Mouse (Mus musculus): Measurements from ENCODE around the gene 4930539E08Rik. TPM values are rescaled to one million over a fixed set of nuclear protein-coding genes. Genes with fewer than 3 reads are reported as not detected.

4930539E08Rik gene
- under 1 TPM; 0.56 to 0.57 TPM for total RNA-seq (2021)
- long read RNA-seq, experiment 1 = 0 reads
- long read RNA-seq, experiment 2 = 0 reads

- no peak for DNase-seq (ENCODE audit: low spot score in 2 of 2)
Observed at GRCm38 (mm10) chr17:28915060-28915628, at the start of gene 4930539E08Rik. Gene 4930539E08Rik, minus strand, starts transcription at chr17:28915324.

GRCm38 (mm10) chr17:28961596-28961995, 46.5 kb upstream of the 4930539E08Rik start:
- DNase-seq (ENCODE audit: low spot score in 2 of 2) = no peak

GRCm38 (mm10) chr17:28960597-28960996, 45.5 kb upstream of the 4930539E08Rik start:
- DNase-seq (ENCODE audit: low spot score in 2 of 2) = no peak

- no peak for DNase-seq (ENCODE audit: low spot score in 2 of 2)
Observed at GRCm38 (mm10) chr17:28954416-28954815, 39.3 kb upstream of the 4930539E08Rik start.

- DNase-seq (ENCODE audit: low spot score in 2 of 2) = no peak
Observed at GRCm38 (mm10) chr17:28953251-28953650, 38.1 kb upstream of the 4930539E08Rik start.

- peak; percentile 93 for DNase-seq (ENCODE audit: low spot score in 2 of 2)
Observed at GRCm38 (mm10) chr17:28951831-28952799, 37.0 kb upstream of the 4930539E08Rik start, which contains the start of gene Kctd20. Gene Kctd20, plus strand, starts transcription at chr17:28951950.

- no peak for DNase-seq (ENCODE audit: low spot score in 2 of 2)
Observed at GRCm38 (mm10) chr17:28950751-28951150, 35.6 kb upstream of the 4930539E08Rik start.

GRCm38 (mm10) chr17:28948661-28949060, 33.5 kb upstream of the 4930539E08Rik start:
- no peak for DNase-seq (ENCODE audit: low spot score in 2 of 2)

GRCm38 (mm10) chr17:28947011-28947939, 32.2 kb upstream of the 4930539E08Rik start:
- no peak for DNase-seq (ENCODE audit: low spot score in 2 of 2)

- no peak for DNase-seq (ENCODE audit: low spot score in 2 of 2)
Observed at GRCm38 (mm10) chr17:28944481-28944880, 29.4 kb upstream of the 4930539E08Rik start.

GRCm38 (mm10) chr17:28943740-28944139, 28.6 kb upstream of the 4930539E08Rik start, which contains the start of gene Pxt1:
Gene Pxt1, minus strand, starts transcription at chr17:28943840.
- DNase-seq (ENCODE audit: low spot score in 2 of 2) = no peak

GRCm38 (mm10) chr17:28942101-28942500, 27.0 kb upstream of the 4930539E08Rik start:
- no peak for DNase-seq (ENCODE audit: low spot score in 2 of 2)

- DNase-seq (ENCODE audit: low spot score in 2 of 2) = no peak
Observed at GRCm38 (mm10) chr17:28940776-28941555, 25.8 kb upstream of the 4930539E08Rik start.

- DNase-seq (ENCODE audit: low spot score in 2 of 2) = peak in 1 of 2 experiments; percentile 62
Observed at GRCm38 (mm10) chr17:28936622-28937345, 21.7 kb upstream of the 4930539E08Rik start.

GRCm38 (mm10) chr17:28936133-28936532, 21.0 kb upstream of the 4930539E08Rik start:
- DNase-seq (ENCODE audit: low spot score in 2 of 2) = no peak

GRCm38 (mm10) chr17:28934120-28934916, 19.2 kb upstream of the 4930539E08Rik start:
- DNase-seq (ENCODE audit: low spot score in 2 of 2) = no peak

GRCm38 (mm10) chr17:28932274-28932673, 17.1 kb upstream of the 4930539E08Rik start:
- DNase-seq (ENCODE audit: low spot score in 2 of 2) = no peak

GRCm38 (mm10) chr17:28931436-28932211, 16.5 kb upstream of the 4930539E08Rik start:
- no peak for DNase-seq (ENCODE audit: low spot score in 2 of 2)
